Mouse (Mus musculus) hindbrain, embryonic 12.5 days (tissue): ENCODE measurements around the gene Olfr541. TPM values are rescaled to one million over a fixed set of nuclear protein-coding genes. Genes with fewer than 3 reads are reported as not detected.

ENCODE experiments used
- ATAC-seq: fragments of 200-750 bp; cut with Nextera tagmentation; 2 replicates; pipeline ENCODE4 v1.8.0; 2017; ENCODE audit warnings: moderate TSS enrichment; ENCODE audit not compliant: low FRiP score
- H3K27ac ChIP-seq: fragments of 300-500 bp; sonication (generic); 2 replicates; pipeline ENCODE4 v1.5.1; 2016; ENCODE audit warnings: mild to moderate bottlenecking
- H3K27me3 ChIP-seq: fragments of 300-500 bp; sonication (generic); 2 replicates; pipeline ENCODE4 v1.6.1; 2016; ENCODE audit warnings: mild to moderate bottlenecking
- H3K36me3 ChIP-seq: fragments of 300-500 bp; sonication (generic); 2 replicates; pipeline ENCODE4 v1.6.1; 2016; ENCODE audit warnings: mild to moderate bottlenecking
- H3K4me1 ChIP-seq: fragments of 300-500 bp; sonication (generic); 2 replicates; pipeline ENCODE4 v1.6.1; 2016
- H3K4me2 ChIP-seq: fragments of 300-500 bp; sonication (generic); replicated peaks from 2 replicates; pipeline ENCODE4 v1.6.1; 2016; ENCODE audit warnings: mild to moderate bottlenecking
- H3K4me3 ChIP-seq: fragments of 300-500 bp; sonication (generic); 2 replicates; pipeline ENCODE4 v1.5.1; 2016; ENCODE audit warnings: mild to moderate bottlenecking
- H3K9ac ChIP-seq: fragments of 300-500 bp; sonication (generic); 2 replicates; pipeline ENCODE4 v1.6.1; 2016; ENCODE audit warnings: mild to moderate bottlenecking, moderate library complexity
- H3K9me3 ChIP-seq: fragments of 300-500 bp; sonication (generic); replicated peaks from 2 replicates; pipeline ENCODE4 v1.6.1; 2016; ENCODE audit warnings: mild to moderate bottlenecking
- WGBS: fragments of 180-500 bp; shearing (Covaris S2); methylation state at CpG from one replicate; pipeline ENCODE4 v1.1.7; 2016; 5-methylcytosine and 5-hydroxymethylcytosine counted together
- polyA plus RNA-seq: library from polyadenylated mRNA; unstranded; fragments of >200 nt; fragmentation: Nextera tagmentation; extraction: Ambion mirVana; gene quantifications from 2 replicates; pipeline ENCODE4 v1.2.1, GENCODE M21; 2016

Olfr541 gene
- polyA plus RNA-seq, 1 experiment from 2014 or later: not detected

DNA sequence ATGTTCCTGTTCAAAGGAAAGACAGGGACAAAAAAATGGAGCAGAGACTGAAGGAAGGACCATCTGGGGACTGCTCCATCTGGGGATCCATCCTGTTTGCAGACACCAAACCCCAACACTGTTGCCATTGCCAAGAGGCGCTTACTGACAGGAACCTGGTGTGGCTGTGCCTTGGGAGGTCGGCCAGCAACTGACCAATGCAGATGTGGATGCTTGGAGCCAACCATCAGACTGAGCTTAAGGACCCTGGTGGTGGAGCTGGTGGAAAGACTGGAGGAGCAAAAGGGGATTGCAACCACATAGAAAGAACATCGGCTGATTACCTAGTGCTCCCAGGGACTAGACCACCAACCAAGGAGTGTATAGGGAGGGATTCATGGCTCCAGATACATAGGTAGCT, 50.3 kb downstream of the Olfr541 start:
- Histone ChIP-seq H3K27ac (no peak overlapping the region), H3K4me1 (no peaks in the 10 kb centered on the region), H3K9me3 (no peaks in the 10 kb centered on the region), H3K4me3 (no peak overlapping the region), H3K27me3 (no peaks in the 10 kb centered on the region), H3K9ac (no peak overlapping the region), H3K4me2 (no peak overlapping the region), H3K36me3 (no peaks in the 10 kb centered on the region)
- 86% methylated on average over 3 of the region's 3 CpGs for WGBS
- ATAC-seq: no peak

DNA sequence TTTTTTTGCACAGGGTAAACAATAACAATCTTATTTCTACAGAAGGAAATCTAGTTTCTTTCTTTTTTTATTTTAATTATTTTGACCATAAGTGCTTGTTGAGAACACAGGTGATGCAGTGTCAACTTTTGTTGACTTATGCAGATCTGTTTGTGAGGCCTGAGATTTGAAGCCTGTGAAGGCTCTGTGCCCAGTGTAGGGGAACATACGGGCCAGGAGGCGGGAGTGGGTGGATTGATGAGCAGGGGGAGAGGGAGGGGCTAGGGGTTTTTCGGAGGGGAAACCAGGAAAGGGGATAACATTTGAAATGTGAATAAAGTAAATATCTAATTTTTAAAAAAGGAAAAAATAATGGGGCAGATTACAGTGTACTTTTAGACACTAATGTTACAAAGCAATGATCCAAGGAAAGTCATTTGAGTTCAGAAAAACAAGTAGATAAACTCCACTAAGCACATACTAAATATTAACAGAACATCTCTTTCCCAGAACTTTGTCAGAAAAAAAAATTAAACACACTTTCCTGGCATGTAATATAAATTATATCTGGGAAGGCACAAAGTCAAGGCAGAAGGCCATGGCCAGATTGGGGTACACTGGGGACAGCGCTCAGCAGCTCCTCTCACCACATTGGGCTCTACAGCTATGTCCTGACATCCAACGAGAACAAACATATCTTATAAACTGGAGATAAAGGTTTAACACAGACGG, 51.2 kb downstream of the Olfr541 start:
- 82% methylated on average over 6 of the region's 6 CpGs for WGBS
- H3K27ac ChIP-seq: no peak overlapping the region

DNA sequence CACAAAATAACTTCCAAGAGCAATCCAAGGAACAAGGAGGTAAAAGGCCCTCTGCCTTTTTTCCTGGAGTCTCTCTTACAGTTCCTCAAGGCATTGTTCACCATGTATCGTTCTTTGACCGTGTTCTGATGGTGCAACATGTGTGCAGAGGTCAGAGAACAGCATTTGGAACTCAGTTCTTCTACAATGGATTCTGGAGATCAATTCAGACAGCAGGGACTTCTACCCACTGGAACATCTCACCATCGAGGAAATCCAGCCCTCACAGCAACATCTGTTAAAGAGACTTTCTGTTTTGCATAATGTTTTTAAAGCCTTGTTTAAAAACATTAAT, 51.7 kb downstream of the Olfr541 start:
- Histone ChIP-seq H3K4me1 (no peaks in the 10 kb centered on the region), H3K36me3 (no peaks in the 10 kb centered on the region), H3K9me3 (no peaks in the 10 kb centered on the region), H3K9ac (no peak overlapping the region), H3K27me3 (no peaks in the 10 kb centered on the region), H3K4me3 (no peak overlapping the region), H3K27ac (no peak overlapping the region), H3K4me2 (no peak overlapping the region)
- no peak for ATAC-seq
- WGBS: 78% methylated on average over 3 of the region's 3 CpGs

More for the DNA sequence above, 51.2 kb downstream of the Olfr541 start:
- Histone ChIP-seq H3K4me2 (no peak overlapping the region), H3K9me3 (no peaks in the 10 kb centered on the region), H3K9ac (no peak overlapping the region), H3K36me3 (no peaks in the 10 kb centered on the region), H3K27me3 (no peaks in the 10 kb centered on the region), H3K4me1 (no peaks in the 10 kb centered on the region), H3K4me3 (no peak overlapping the region)
- ATAC-seq: no peak

DNA sequence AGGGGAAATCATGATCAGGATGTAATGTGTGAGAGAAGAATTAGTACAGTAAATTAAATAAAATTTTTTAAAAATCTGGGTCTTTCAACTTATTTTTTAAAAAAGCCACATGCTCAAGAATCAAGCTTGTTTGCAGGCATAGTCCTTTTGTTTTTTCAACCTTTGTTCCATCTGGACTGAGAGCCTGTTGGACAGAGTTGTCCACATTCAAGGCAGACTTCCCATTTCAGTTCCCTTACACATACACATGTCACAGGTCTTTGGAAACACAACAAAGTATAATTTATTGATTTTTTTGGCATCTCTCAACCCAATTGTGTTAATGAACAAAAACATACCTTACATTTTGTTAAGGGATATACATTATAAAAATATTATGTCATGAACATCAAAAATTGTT, 57.5 kb downstream of the Olfr541 start:
- no peaks in the 10 kb centered on the region for H3K27me3 ChIP-seq
- ATAC-seq: no peak

More for the DNA sequence above, 57.5 kb downstream of the Olfr541 start:
- Histone ChIP-seq H3K27ac (no peak overlapping the region), H3K4me3 (no peak overlapping the region), H3K4me2 (no peak overlapping the region), H3K9ac (no peak overlapping the region), H3K36me3 (no peaks in the 10 kb centered on the region), H3K9me3 (no peaks in the 10 kb centered on the region), H3K4me1 (no peaks in the 10 kb centered on the region)

Other genes with a start within 250 kb of the Olfr541 start
- gene Olfr533, start 233.9 kb upstream of the Olfr541 start, polyA plus RNA-seq: not detected in 2 replicates
- not detected in 2 replicates for gene Olfr535, start 213.1 kb upstream of the Olfr541 start, polyA plus RNA-seq
- gene Olfr536, start 189.9 kb upstream of the Olfr541 start, polyA plus RNA-seq: not detected in 2 replicates
- not detected in 2 replicates for gene Olfr538, start 129.4 kb upstream of the Olfr541 start, polyA plus RNA-seq
- not detected in 2 replicates for gene Olfr46, start 96.0 kb upstream of the Olfr541 start, polyA plus RNA-seq
- not detected in 2 replicates for gene Olfr61, start 68.3 kb upstream of the Olfr541 start, polyA plus RNA-seq
- not detected in 2 replicates for gene Olfr53, start 50.8 kb upstream of the Olfr541 start, polyA plus RNA-seq
- gene Olfr539, start 37.3 kb upstream of the Olfr541 start, polyA plus RNA-seq: not detected in 2 replicates
- not detected in 2 replicates for gene Olfr45, start 15.3 kb upstream of the Olfr541 start, polyA plus RNA-seq
- not detected in 2 replicates for gene Cyp2e1, start 66.5 kb downstream of the Olfr541 start, polyA plus RNA-seq
- gene Syce1, start 90.6 kb downstream of the Olfr541 start, polyA plus RNA-seq: 0.19 and 0.36 TPM in 2 replicates
- gene Zfp941, start 124.9 kb downstream of the Olfr541 start, polyA plus RNA-seq: 12.3 and 13.4 TPM in 2 replicates
- gene Urah, start 137.8 kb downstream of the Olfr541 start, polyA plus RNA-seq: 0.93 TPM in 1 of 2 replicates, not detected in the other
- not detected in 2 replicates for gene Scgb1c1, start 148.3 kb downstream of the Olfr541 start, polyA plus RNA-seq
- gene Odf3, start 150.5 kb downstream of the Olfr541 start, polyA plus RNA-seq: not detected in 2 replicates
- gene Gm45785, start 159.1 kb downstream of the Olfr541 start, polyA plus RNA-seq: not detected in 2 replicates
- 82.3 and 88.5 TPM in 2 replicates for gene Ric8a, start 159.7 kb downstream of the Olfr541 start, polyA plus RNA-seq
- 30.9 and 33.4 TPM in 2 replicates for gene Bet1l, start 160.3 kb downstream of the Olfr541 start, polyA plus RNA-seq
- gene Psmd13, start 184.7 kb downstream of the Olfr541 start, polyA plus RNA-seq: 279 and 282 TPM in 2 replicates
- 25.8 and 27.1 TPM in 2 replicates for gene Sirt3, start 185.0 kb downstream of the Olfr541 start, polyA plus RNA-seq
- gene Cox8b, start 203.2 kb downstream of the Olfr541 start, polyA plus RNA-seq: 0.81 TPM in 1 of 2 replicates, not detected in the other
- 0.13 and 0.27 TPM in 2 replicates for gene Nlrp6, start 223.6 kb downstream of the Olfr541 start, polyA plus RNA-seq
- 15.5 and 16.8 TPM in 2 replicates for gene Pgghg, start 244.1 kb downstream of the Olfr541 start, polyA plus RNA-seq